In genomic region chr8:123333091-123333587, GRCm38 (mm10) we compare ENCODE assay signal across 8 mouse cellular contexts. TPM values are rescaled to one million over a fixed set of nuclear protein-coding genes. Genes with fewer than 3 reads are reported as not detected.
DNase-seq lines count a peak whose midpoint lies in the region; ATAC-seq and TF ChIP-seq lines count a peak whose summit lies in the region.

No protein-coding gene starts in this region.

- no peaks in the 10 kb centered on the region for H3K4me1 ChIP-seq in brown adipose tissue, adult 24 weeks (ENCODE audit: control insufficient read depth, insufficient read depth, insufficient read length, low read length)
- H3K4me1 ChIP-seq in hindbrain, embryonic 11.5 days (replicated peaks; ENCODE audit: control insufficient read depth, insufficient read depth, low read length) = 0 out of 2 replicates have a peak, but pooled peaks cover 3% of the 10 kb centered on the region
- peaks cover 32% of the 10 kb centered on the region for H3K4me1 ChIP-seq in midbrain, embryonic 15.5 days
- H3K4me1 ChIP-seq in lung, adult 2 months (ENCODE audit: control insufficient read depth, insufficient read depth, low read length) = no peaks in the 10 kb centered on the region

- peak overlapping the region; percentile 91 for H3K9ac ChIP-seq in hindbrain, embryonic 11.5 days (ENCODE audit: low read depth, low read length)
- H3K9ac ChIP-seq in midbrain, embryonic 15.5 days = peak overlapping the region; percentile 73

- no peaks in the 10 kb centered on the region for H3K27me3 ChIP-seq in hindbrain, embryonic 11.5 days (ENCODE audit: control insufficient read depth, insufficient read depth, low read length)
- H3K27me3 ChIP-seq in midbrain, embryonic 15.5 days (replicated peaks) = no peaks in the 10 kb centered on the region

- H3K27ac ChIP-seq in layer of hippocampus, adult 2 months = peak overlapping the region; percentile 87
- H3K27ac ChIP-seq in brown adipose tissue, adult 24 weeks (replicated peaks; ENCODE audit: low read depth, low read length) = no peak overlapping the region
- H3K27ac ChIP-seq in hindbrain, embryonic 11.5 days (ENCODE audit: low read depth, low read length) = peak overlapping the region; percentile 90
- peak overlapping the region; percentile 91 for H3K27ac ChIP-seq in midbrain, embryonic 15.5 days

- TF ChIP-seq POLR2A in lung, adult 2 months (IDR thresholded peaks at IDR 0.05; ENCODE audit: borderline replicate concordance, extremely low read depth, low read depth, low read length) = no peak

- 2% methylated on average over 21 of the region's 21 CpGs for WGBS in hindbrain, embryonic 11.5 days
- 2% methylated on average over 20 of the region's 21 CpGs for WGBS in midbrain, embryonic 15.5 days
- WGBS in lung, adult 2 months = 8% methylated on average over 20 of the region's 21 CpGs

- no peak for DNase-seq in layer of hippocampus, adult 2 months (ENCODE audit: low spot score in 2 of 2)
- no peak for DNase-seq in layer of hippocampus, adult 11-12 months (ENCODE audit: low spot score)
- peak; percentile 52 for DNase-seq in hindbrain, embryonic 11.5 days (ENCODE audit: low spot score)
- DNase-seq in frontal cortex, adult 2 months (ENCODE audit: extremely low spot score in 1 of 2, low spot score in 1 of 2) = no peak
- DNase-seq in kidney, postnatal 14 days = no peak
- no peak for DNase-seq in lung, adult 2 months

- peak overlapping the region; percentile 87 for H3K4me2 ChIP-seq in hindbrain, embryonic 11.5 days (replicated peaks; ENCODE audit: low read depth, low read length)
- peak overlapping the region; percentile 79 for H3K4me2 ChIP-seq in midbrain, embryonic 15.5 days

- H3K36me3 ChIP-seq in hindbrain, embryonic 11.5 days (ENCODE audit: control insufficient read depth, insufficient read depth, low read length) = no peaks in the 10 kb centered on the region
- H3K36me3 ChIP-seq in midbrain, embryonic 15.5 days (replicated peaks) = no peaks in the 10 kb centered on the region

- H3K4me3 ChIP-seq in layer of hippocampus, adult 2 months = peak overlapping the region; percentile 74
- peak overlapping the region; percentile 56 for H3K4me3 ChIP-seq in brown adipose tissue, adult 24 weeks (ENCODE audit: insufficient read depth, low read depth, low read length)
- H3K4me3 ChIP-seq in hindbrain, embryonic 11.5 days (ENCODE audit: low read depth, low read length) = peak overlapping the region; percentile 84
- peak overlapping the region; percentile 65 for H3K4me3 ChIP-seq in midbrain, embryonic 15.5 days
- no peak overlapping the region for H3K4me3 ChIP-seq in lung, adult 2 months (replicated peaks; ENCODE audit: extremely low read depth, low read depth, low read length)

- H3K9me3 ChIP-seq in hindbrain, embryonic 11.5 days (ENCODE audit: control insufficient read depth, low read length) = no peaks in the 10 kb centered on the region
- H3K9me3 ChIP-seq in midbrain, embryonic 15.5 days = no peaks in the 10 kb centered on the region

- peak; percentile 56 for ATAC-seq in hindbrain, embryonic 11.5 days (ENCODE audit: low FRiP score)
- peak; percentile 54 for ATAC-seq in midbrain, embryonic 15.5 days (replicated peaks)

- TF ChIP-seq CTCF in layer of hippocampus, adult 2 months (conservative IDR thresholded peaks at IDR 0.05) = no peak
- no peak for TF ChIP-seq CTCF in lung, adult 2 months (IDR thresholded peaks at IDR 0.05; ENCODE audit: insufficient read depth, low read length)

RNA-seq across cellular contexts. Expression of gene Spire2, which starts 0.6 kb away (rescaled TPM):
- total RNA-seq in layer of hippocampus, adult 2 months (2021) = 10 to 100 TPM; 15.8 to 17.4 TPM
- not detected in 2 replicates for polyA plus RNA-seq in brown adipose tissue, adult 24 weeks (2012; ENCODE audit: insufficient read depth, insufficient read length, missing spikeins)
- polyA plus RNA-seq in hindbrain, embryonic 11.5 days (2014; fragmentation: Nextera tagmentation; extraction: Ambion mirVana) = 13.1 and 13.2 TPM in 2 replicates
- 44.0 and 44.8 TPM in 2 replicates for polyA plus RNA-seq in midbrain, embryonic 15.5 days (2015; fragmentation: Nextera tagmentation; extraction: Ambion mirVana)
- polyA plus RNA-seq in frontal cortex, adult 2 months (2012; rRNA removed) = 17.4 and 20.8 TPM in 2 replicates
- polyA plus RNA-seq in lung, adult 2 months (2012; rRNA removed) = 5.2 TPM in 2 replicates

RNA-seq across cellular contexts. Expression of gene Fanca, which starts 14.8 kb away (rescaled TPM):
- total RNA-seq in layer of hippocampus, adult 2 months (2021) = 1 to 10 TPM; 1.7 to 2.8 TPM
- not detected in 2 replicates for polyA plus RNA-seq in brown adipose tissue, adult 24 weeks (2012; ENCODE audit: insufficient read depth, insufficient read length, missing spikeins)
- polyA plus RNA-seq in hindbrain, embryonic 11.5 days (2014; fragmentation: Nextera tagmentation; extraction: Ambion mirVana) = 26.9 and 35.4 TPM in 2 replicates
- 6.4 and 9.8 TPM in 2 replicates for polyA plus RNA-seq in midbrain, embryonic 15.5 days (2015; fragmentation: Nextera tagmentation; extraction: Ambion mirVana)
- 3.1 and 4.1 TPM in 2 replicates for polyA plus RNA-seq in frontal cortex, adult 2 months (2012; rRNA removed)
- polyA plus RNA-seq in lung, adult 2 months (2012; rRNA removed) = 17.8 and 21.8 TPM in 2 replicates

RNA-seq across cellular contexts. Expression of gene Tcf25, which starts 40.4 kb away (rescaled TPM):
- total RNA-seq in layer of hippocampus, adult 2 months (2021) = 100 to 1,000 TPM; 459 to 497 TPM
- 203 and 244 TPM in 2 replicates for polyA plus RNA-seq in brown adipose tissue, adult 24 weeks (2012; ENCODE audit: insufficient read depth, insufficient read length, missing spikeins)
- polyA plus RNA-seq in hindbrain, embryonic 11.5 days (2014; fragmentation: Nextera tagmentation; extraction: Ambion mirVana) = 179 and 181 TPM in 2 replicates
- 324 and 331 TPM in 2 replicates for polyA plus RNA-seq in midbrain, embryonic 15.5 days (2015; fragmentation: Nextera tagmentation; extraction: Ambion mirVana)
- 583 and 605 TPM in 2 replicates for polyA plus RNA-seq in frontal cortex, adult 2 months (2012; rRNA removed)
- polyA plus RNA-seq in lung, adult 2 months (2012; rRNA removed) = 150 and 188 TPM in 2 replicates
